Mouse (Mus musculus): ENCODE data around the gene Jam2. TPM values are rescaled to one million over a fixed set of nuclear protein-coding genes. Genes with fewer than 3 reads are reported as not detected.

The Jam2 gene
- total RNA-seq, 1 experiment = 225 TPM

- in situ Hi-C loops (cut with MboI; ENCODE audit: low sequenced_read_pairs in 2 of 2, unreplicated experiment in 2 of 2) = no loop called here
- Histone ChIP-seq H3K4me1 (ENCODE audit: control insufficient read depth in 2 of 2, insufficient read depth in 2 of 2, low read length in 2 of 2, poor library complexity in 1 of 2) (no peaks in the 10 kb centered on the region), H3K27ac (ENCODE audit: insufficient read depth, low read depth, low read length, poor library complexity, severe bottlenecking) (no peak overlapping the region), H3K36me3 (ENCODE audit: control insufficient read depth, insufficient read depth, low read length, poor library complexity, severe bottlenecking) (no peaks in the 10 kb centered on the region), H3K9me3 (ENCODE audit: control insufficient read depth, insufficient read depth, low read depth, low read length) (no peaks in the 10 kb centered on the region), H3K4me3 (ENCODE audit: insufficient read depth in 1 of 2, low read depth in 1 of 2, low read length in 2 of 2, poor library complexity in 1 of 2, severe bottlenecking in 1 of 2) (no peak overlapping the region), H3K9ac (ENCODE audit: insufficient read depth, low read depth, low read length, poor library complexity, severe bottlenecking) (no peak overlapping the region)
- TF ChIP-seq ZC3H11A (IDR thresholded peaks at IDR 0.05; ENCODE audit: borderline replicate concordance, low read depth, low read length) = no peak
- no peak for TF ChIP-seq HCFC1 (IDR thresholded peaks at IDR 0.05; ENCODE audit: borderline replicate concordance, insufficient read depth, low read length)
- no peak for TF ChIP-seq MAFK (IDR thresholded peaks at IDR 0.05; ENCODE audit: insufficient read depth, low read depth, low read length)
- no peak for TF ChIP-seq ZNF384 (IDR thresholded peaks at IDR 0.05; ENCODE audit: low read depth, low read length)
- no peak for TF ChIP-seq CHD2 (IDR thresholded peaks at IDR 0.05; ENCODE audit: low read depth, low read length)
- no peak for DNase-seq (ENCODE audit: low read depth, low spot score)
These were observed 29.0 kb upstream of the Jam2 start for GRCm38 (mm10) chr16:84744703-84745490.

GRCm38 (mm10) chr16:84745721-84746306 lies 28.1 kb upstream of the Jam2 start:
- Histone ChIP-seq H3K36me3 (ENCODE audit: control insufficient read depth, insufficient read depth, low read length, poor library complexity, severe bottlenecking) (no peaks in the 10 kb centered on the region), H3K4me3 (ENCODE audit: insufficient read depth in 1 of 2, low read depth in 1 of 2, low read length in 2 of 2, poor library complexity in 1 of 2, severe bottlenecking in 1 of 2) (no peak overlapping the region), H3K27ac (ENCODE audit: insufficient read depth, low read depth, low read length, poor library complexity, severe bottlenecking) (no peak overlapping the region), H3K4me1 (ENCODE audit: control insufficient read depth in 2 of 2, insufficient read depth in 2 of 2, low read length in 2 of 2, poor library complexity in 1 of 2) (no peaks in the 10 kb centered on the region), H3K9me3 (ENCODE audit: control insufficient read depth, insufficient read depth, low read depth, low read length) (no peaks in the 10 kb centered on the region), H3K9ac (ENCODE audit: insufficient read depth, low read depth, low read length, poor library complexity, severe bottlenecking) (no peak overlapping the region)
- TF ChIP-seq HCFC1 (IDR thresholded peaks at IDR 0.05; ENCODE audit: borderline replicate concordance, insufficient read depth, low read length) (no peak), ZNF384 (IDR thresholded peaks at IDR 0.05; ENCODE audit: low read depth, low read length) (no peak), ZC3H11A (IDR thresholded peaks at IDR 0.05; ENCODE audit: borderline replicate concordance, low read depth, low read length) (no peak)
- no peak for DNase-seq (ENCODE audit: low read depth, low spot score)
- in situ Hi-C loops (cut with MboI; ENCODE audit: low sequenced_read_pairs in 2 of 2, unreplicated experiment in 2 of 2) = no loop called here

- Histone ChIP-seq H3K9me3 (ENCODE audit: control insufficient read depth, insufficient read depth, low read depth, low read length) (no peaks in the 10 kb centered on the region), H3K4me3 (ENCODE audit: insufficient read depth in 1 of 2, low read depth in 1 of 2, low read length in 2 of 2, poor library complexity in 1 of 2, severe bottlenecking in 1 of 2) (no peak overlapping the region), H3K9ac (ENCODE audit: insufficient read depth, low read depth, low read length, poor library complexity, severe bottlenecking) (no peak overlapping the region), H3K36me3 (ENCODE audit: control insufficient read depth, insufficient read depth, low read length, poor library complexity, severe bottlenecking) (no peaks in the 10 kb centered on the region), H3K4me1 (ENCODE audit: control insufficient read depth in 2 of 2, insufficient read depth in 2 of 2, low read length in 2 of 2, poor library complexity in 1 of 2) (peaks cover 2 to 8% of the 10 kb centered on the region in 2 experiments), H3K27ac (ENCODE audit: insufficient read depth, low read depth, low read length, poor library complexity, severe bottlenecking) (peak overlapping the region; percentile 73; the same call in 1 of the 2 replicates)
- in situ Hi-C loops (cut with MboI; ENCODE audit: low sequenced_read_pairs in 2 of 2, unreplicated experiment in 2 of 2) = no loop called here
- DNase-seq (ENCODE audit: low read depth, low spot score) = no peak
- TF ChIP-seq MAFK (IDR thresholded peaks at IDR 0.05; ENCODE audit: insufficient read depth, low read depth, low read length) (no peak), CHD2 (IDR thresholded peaks at IDR 0.05; ENCODE audit: low read depth, low read length) (no peak), HCFC1 (IDR thresholded peaks at IDR 0.05; ENCODE audit: borderline replicate concordance, insufficient read depth, low read length) (no peak), ZC3H11A (IDR thresholded peaks at IDR 0.05; ENCODE audit: borderline replicate concordance, low read depth, low read length) (no peak), ZNF384 (IDR thresholded peaks at IDR 0.05; ENCODE audit: low read depth, low read length) (no peak)
These were observed 6.0 kb upstream of the Jam2 start for GRCm38 (mm10) chr16:84767956-84768355.

GRCm38 (mm10) chr16:84769182-84769581 lies 4.7 kb upstream of the Jam2 start:
- H3K9me3 ChIP-seq (ENCODE audit: control insufficient read depth, insufficient read depth, low read depth, low read length) = no peaks in the 10 kb centered on the region
- TF ChIP-seq MAFK (IDR thresholded peaks at IDR 0.05; ENCODE audit: insufficient read depth, low read depth, low read length) (no peak), CHD2 (IDR thresholded peaks at IDR 0.05; ENCODE audit: low read depth, low read length) (peak; percentile 78)
- H3K9ac ChIP-seq (ENCODE audit: insufficient read depth, low read depth, low read length, poor library complexity, severe bottlenecking) = peak overlapping the region; percentile 26; the same call in 1 of the 2 replicates
- peak; percentile 93 for DNase-seq (ENCODE audit: low read depth, low spot score)
- H3K27ac ChIP-seq (ENCODE audit: insufficient read depth, low read depth, low read length, poor library complexity, severe bottlenecking) = peak overlapping the region; percentile 96
- peak overlapping the region; percentile 8 to 15; a peak in 3 of 4 replicates for H3K4me3 ChIP-seq (ENCODE audit: insufficient read depth in 1 of 2, low read depth in 1 of 2, low read length in 2 of 2, poor library complexity in 1 of 2, severe bottlenecking in 1 of 2)
- no peaks in the 10 kb centered on the region for H3K36me3 ChIP-seq (ENCODE audit: control insufficient read depth, insufficient read depth, low read length, poor library complexity, severe bottlenecking)
- peaks cover 2 to 8% of the 10 kb centered on the region in 2 experiments for H3K4me1 ChIP-seq (ENCODE audit: control insufficient read depth in 2 of 2, insufficient read depth in 2 of 2, low read length in 2 of 2, poor library complexity in 1 of 2)
- in situ Hi-C loops (cut with MboI; ENCODE audit: low sequenced_read_pairs in 2 of 2, unreplicated experiment in 2 of 2) = no loop called here
